Mouse (Mus musculus) brain, embryonic 14.5 days (tissue): ENCODE data around the gene Srp72. TPM values are rescaled to one million over a fixed set of nuclear protein-coding genes. Genes with fewer than 3 reads are reported as not detected.

Experiments used
- DNase-seq: peaks from one replicate; pipeline ENCODE4 v3.0.0-alpha.2; 2011; ENCODE audit warnings: low read depth
- CTCF ChIP-seq: fragments of 200-500 bp; IDR thresholded peaks from 2 replicates; pipeline ENCODE4 v1.5.1; 2012; ENCODE audit warnings: inconsistent platforms, mild to moderate bottlenecking, moderate library complexity, borderline replicate concordance; ENCODE audit not compliant: insufficient read depth, insufficient read length; ENCODE audit errors: extremely low read depth
- POLR2A ChIP-seq: fragments of 200-500 bp; IDR thresholded peaks from 2 replicates; pipeline ENCODE4 v1.6.1; 2012; ENCODE audit warnings: mild to moderate bottlenecking, inconsistent platforms, borderline replicate concordance; ENCODE audit not compliant: poor library complexity, insufficient read depth, insufficient read length, severe bottlenecking; ENCODE audit errors: extremely low read depth
- polyA plus RNA-seq: library from polyadenylated mRNA; depleted of rRNA; stranded (reverse); fragments of >200 nt; gene quantifications from 2 replicates; pipeline ENCODE4 v1.2.3, GENCODE M21; 2012

Srp72 gene
- polyA plus RNA-seq, 1 experiment, result 77.8 TPM

GRCm38 (mm10) chr5:76950343-76951105 lies 24.0 kb upstream of the Srp72 start:
- no peak for DNase-seq
- TF ChIP-seq POLR2A (no peak), CTCF (no peak)

- peak; percentile 50; the same call in 1 of the 2 replicates for TF ChIP-seq POLR2A
- TF ChIP-seq CTCF, result no peak
- DNase-seq, result peak; percentile 99
Measured at GRCm38 (mm10) chr5:76951106-76952027, 23.1 kb upstream of the Srp72 start, which contains the start of the genes Paics and Ppat. Gene Paics (plus strand): TSS chr5:76951307. Gene Ppat (minus strand): TSS chr5:76951578.

- no peak for DNase-seq
- TF ChIP-seq POLR2A, result no peak
- no peak; the same call in 1 of the 2 replicates for TF ChIP-seq CTCF
Measured at GRCm38 (mm10) chr5:76952112-76953040, 22.1 kb upstream of the Srp72 start.

GRCm38 (mm10) chr5:76953794-76954193 lies 20.7 kb upstream of the Srp72 start:
- TF ChIP-seq CTCF (no peak), POLR2A (no peak)
- no peak for DNase-seq

GRCm38 (mm10) chr5:76954271-76954900 lies 20.1 kb upstream of the Srp72 start:
- TF ChIP-seq POLR2A (no peak), CTCF (no peak)
- no peak for DNase-seq

GRCm38 (mm10) chr5:76955474-76955873 lies 19.0 kb upstream of the Srp72 start:
- DNase-seq, result no peak
- no peak for TF ChIP-seq POLR2A
- no peak for TF ChIP-seq CTCF

GRCm38 (mm10) chr5:76957954-76958353 lies 16.5 kb upstream of the Srp72 start:
- DNase-seq, result no peak
- TF ChIP-seq POLR2A (no peak), CTCF (peak; percentile 24; the same call in 1 of the 2 replicates)

- no peak for TF ChIP-seq POLR2A
- no peak for TF ChIP-seq CTCF
- DNase-seq, result no peak
Measured at GRCm38 (mm10) chr5:76959587-76959986, 14.9 kb upstream of the Srp72 start.

GRCm38 (mm10) chr5:76962545-76962944 lies 11.9 kb upstream of the Srp72 start:
- no peak for TF ChIP-seq POLR2A
- no peak for TF ChIP-seq CTCF
- DNase-seq, result no peak

- no peak for TF ChIP-seq POLR2A
- peak; percentile 12; the same call in 1 of the 2 replicates for TF ChIP-seq CTCF
- DNase-seq, result no peak
Measured at GRCm38 (mm10) chr5:76964651-76965050, 9.8 kb upstream of the Srp72 start.
